Mouse (Mus musculus) mesoderm, embryonic 11.5 days (tissue): ENCODE data around the gene Ccar1.
A peak's percentile ranks its signal among the peaks of the same experiment; 100 is the strongest.
"Not testable (repeated sequence)": the region's sequence is repeated elsewhere in the genome, so short reads cannot be mapped to it uniquely, and the experiment has no call there.

ENCODE experiments used
- DNase-seq: peaks from one replicate; pipeline ENCODE4 v3.0.0-alpha.2; 2012; ENCODE audit warnings: low read depth, low spot score

Ccar1 gene

GRCm38 (mm10) chr10:62725771-62726687 is 66.1 kb downstream of the Ccar1 start, which contains the start of gene Stox1:
Gene Stox1 (minus strand): TSS chr10:62726128.
- peak; percentile 54 for DNase-seq

- no peak for DNase-seq
Measured at GRCm38 (mm10) chr10:62724936-62725335, 67.2 kb downstream of the Ccar1 start.

DNA sequence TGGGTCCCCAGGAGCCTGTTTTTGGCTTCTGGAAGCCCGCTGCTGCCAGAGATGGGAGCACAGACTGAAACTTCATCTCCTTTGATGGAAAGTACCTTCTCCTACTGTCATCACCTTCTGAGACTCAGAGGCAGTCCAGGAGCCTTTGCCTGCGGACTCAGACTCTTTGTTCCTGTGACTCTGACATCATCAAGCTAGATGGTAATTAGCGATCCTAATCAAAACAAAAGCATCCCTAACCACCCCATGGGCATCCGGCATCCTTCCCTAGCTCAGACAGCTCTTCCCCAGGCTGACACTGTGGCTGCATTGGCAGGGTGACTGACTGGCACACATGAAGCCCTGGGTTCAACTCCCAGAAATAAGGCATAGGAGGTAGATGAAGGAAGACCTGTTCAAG is 69.4 kb downstream of the Ccar1 start:
- no peak for DNase-seq

DNA sequence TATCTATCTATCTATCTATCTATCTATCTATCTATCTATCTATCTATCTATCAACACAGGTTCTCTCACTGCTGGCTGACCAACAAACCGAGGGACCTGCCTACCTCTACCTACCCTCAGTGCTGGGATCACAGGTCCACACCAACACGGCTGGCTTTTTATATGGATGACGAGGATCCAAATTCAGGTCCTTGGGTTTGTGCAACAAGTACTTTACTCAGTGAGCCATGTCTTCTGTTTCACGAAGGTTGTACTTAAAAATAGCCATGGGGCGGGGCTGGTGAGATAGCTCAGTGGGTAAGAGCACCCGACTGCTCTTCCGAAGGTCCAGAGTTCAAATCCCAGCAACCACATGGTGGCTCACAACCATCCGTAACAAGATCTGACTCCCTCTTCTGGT is 71.5 kb downstream of the Ccar1 start:
- not testable (repeated sequence) for DNase-seq

DNA sequence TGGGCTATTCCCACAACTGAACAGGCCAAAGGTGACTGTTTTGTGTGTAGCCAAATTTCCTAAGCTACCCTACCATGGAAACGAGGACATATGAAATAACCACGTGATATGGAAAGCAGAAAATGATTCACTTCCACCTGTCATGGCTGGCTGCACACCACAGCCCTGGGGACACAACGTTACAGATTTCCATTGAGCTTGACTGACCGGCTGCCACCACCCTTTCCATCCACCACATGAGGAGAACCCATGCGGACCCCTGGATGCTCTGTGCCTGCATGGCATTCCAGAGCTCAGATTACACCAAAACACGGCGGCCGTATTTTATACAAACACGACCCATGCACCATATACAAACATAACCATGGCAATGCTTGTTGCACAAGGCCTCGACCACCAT is 78.6 kb downstream of the Ccar1 start:
- DNase-seq: no peak

DNA sequence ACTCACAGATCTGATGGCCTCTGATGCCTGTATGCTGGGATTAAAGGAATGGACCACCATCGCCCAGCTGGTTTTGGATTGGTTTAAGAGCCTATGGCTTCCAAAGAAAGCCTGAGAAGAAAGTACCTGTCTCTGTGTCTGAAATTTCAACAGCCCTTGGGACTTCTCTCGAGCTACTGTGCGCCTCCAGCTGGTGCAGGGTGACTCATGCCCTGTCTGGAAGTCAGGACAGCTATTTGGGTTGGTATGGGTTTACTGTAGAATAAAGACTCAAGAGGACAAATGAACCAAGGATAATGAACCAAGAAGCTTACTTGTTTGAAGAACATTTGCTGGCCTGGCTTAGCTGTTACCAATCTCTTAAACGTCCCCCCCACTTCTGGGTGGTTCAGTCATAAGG is 88.5 kb downstream of the Ccar1 start:
- no peak for DNase-seq

GRCm38 (mm10) chr10:62702436-62702835 is 89.7 kb downstream of the Ccar1 start:
- DNase-seq: no peak
